Mouse (Mus musculus): ENCODE measurements around the gene Trappc2l. TPM values are rescaled to one million over a fixed set of nuclear protein-coding genes. Genes with fewer than 3 reads are reported as not detected.
A peak's percentile ranks its signal among the peaks of the same experiment; 100 is the strongest.

The Trappc2l gene
- 78.2 and 84.8 TPM in 2 replicates for polyA plus RNA-seq (2014; fragmentation: Nextera tagmentation; extraction: Ambion mirVana)

DNA sequence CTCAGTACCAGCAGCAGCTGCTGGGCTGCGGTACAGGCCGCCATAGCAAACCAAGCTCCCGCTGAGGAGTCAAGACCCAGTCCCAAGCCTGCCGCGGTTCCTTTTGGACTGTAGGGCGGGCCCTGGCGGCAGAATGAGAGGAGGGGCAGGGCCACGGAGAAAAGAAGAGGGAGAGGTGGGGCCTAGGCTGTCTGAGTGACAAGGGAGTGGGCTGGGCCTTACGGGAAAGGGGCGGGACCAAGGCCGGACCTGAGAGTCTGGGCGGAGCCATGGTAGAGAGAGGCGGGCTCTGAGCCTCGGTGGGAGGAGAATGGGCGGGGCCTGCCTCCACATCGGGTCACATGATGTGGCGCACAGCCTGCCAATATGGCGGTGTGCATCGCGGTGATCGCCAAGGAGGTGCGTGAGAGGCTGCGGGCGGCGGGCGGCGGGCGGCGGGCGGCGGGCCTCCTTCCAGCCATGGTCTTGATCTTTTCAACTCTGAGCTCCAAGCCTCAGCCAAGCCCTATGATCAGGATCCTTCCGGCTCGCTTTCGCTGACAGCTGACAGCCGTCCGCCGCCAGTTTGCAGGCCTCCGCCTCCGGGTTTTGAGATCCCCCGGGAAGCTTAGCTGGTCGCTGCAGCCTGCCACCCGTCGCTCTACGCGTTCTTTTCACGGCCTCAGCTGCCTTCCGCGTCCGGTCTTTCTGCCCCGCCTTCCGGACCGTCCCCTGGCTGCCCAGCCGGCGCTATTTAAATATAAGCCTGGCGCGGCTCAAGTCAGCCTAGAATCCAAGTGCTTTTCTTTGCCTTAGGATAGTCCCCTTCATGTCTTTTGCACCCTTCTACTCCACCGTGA, at the start of gene Trappc2l, which contains the start of gene Galns:
Gene Trappc2l, plus strand, starts transcription at position 346 of the 839 bp plus-strand sequence.
Gene Galns, minus strand, starts transcription at position 169 of the 839 bp plus-strand sequence.
- Histone ChIP-seq H3K9me3 (ENCODE audit: control insufficient read depth, low read length) (no peaks in the 10 kb centered on the region), H3K9ac (ENCODE audit: low read length) (peak within 1 kb of the TSS; percentile 84), H3K4me1 (ENCODE audit: control insufficient read depth in 2 of 2, insufficient read depth in 2 of 2, low read length in 2 of 2) (peaks cover 7 to 16% of the 10 kb centered on the region in 2 experiments), H3K27ac (replicated peaks in 1 of 2; ENCODE audit: control insufficient read depth in 1 of 2, insufficient read depth in 1 of 2, low read depth in 2 of 2, low read length in 2 of 2) (peak within 1 kb of the TSS; percentile 77 to 88), H3K4me3 (ENCODE audit: control insufficient read depth in 1 of 2, insufficient read depth in 1 of 2, low read depth in 1 of 2, low read length in 2 of 2) (peak within 1 kb of the TSS; percentile 81 to 83), H3K4me2 (ENCODE audit: low read length) (peak within 1 kb of the TSS; percentile 89), H3K36me3 (ENCODE audit: control insufficient read depth, insufficient read depth, low read length) (peaks cover 18% of the 10 kb centered on the region), H3K27me3 (ENCODE audit: control insufficient read depth, insufficient read depth, low read length) (no peaks in the 10 kb centered on the region)
- peak; percentile 98 for ATAC-seq (ENCODE audit: insufficient number of reproducible peaks, insufficient read depth, low FRiP score, low read depth)
- WGBS, result under 1% methylated on average over 49 of the region's 57 CpGs

DNA sequence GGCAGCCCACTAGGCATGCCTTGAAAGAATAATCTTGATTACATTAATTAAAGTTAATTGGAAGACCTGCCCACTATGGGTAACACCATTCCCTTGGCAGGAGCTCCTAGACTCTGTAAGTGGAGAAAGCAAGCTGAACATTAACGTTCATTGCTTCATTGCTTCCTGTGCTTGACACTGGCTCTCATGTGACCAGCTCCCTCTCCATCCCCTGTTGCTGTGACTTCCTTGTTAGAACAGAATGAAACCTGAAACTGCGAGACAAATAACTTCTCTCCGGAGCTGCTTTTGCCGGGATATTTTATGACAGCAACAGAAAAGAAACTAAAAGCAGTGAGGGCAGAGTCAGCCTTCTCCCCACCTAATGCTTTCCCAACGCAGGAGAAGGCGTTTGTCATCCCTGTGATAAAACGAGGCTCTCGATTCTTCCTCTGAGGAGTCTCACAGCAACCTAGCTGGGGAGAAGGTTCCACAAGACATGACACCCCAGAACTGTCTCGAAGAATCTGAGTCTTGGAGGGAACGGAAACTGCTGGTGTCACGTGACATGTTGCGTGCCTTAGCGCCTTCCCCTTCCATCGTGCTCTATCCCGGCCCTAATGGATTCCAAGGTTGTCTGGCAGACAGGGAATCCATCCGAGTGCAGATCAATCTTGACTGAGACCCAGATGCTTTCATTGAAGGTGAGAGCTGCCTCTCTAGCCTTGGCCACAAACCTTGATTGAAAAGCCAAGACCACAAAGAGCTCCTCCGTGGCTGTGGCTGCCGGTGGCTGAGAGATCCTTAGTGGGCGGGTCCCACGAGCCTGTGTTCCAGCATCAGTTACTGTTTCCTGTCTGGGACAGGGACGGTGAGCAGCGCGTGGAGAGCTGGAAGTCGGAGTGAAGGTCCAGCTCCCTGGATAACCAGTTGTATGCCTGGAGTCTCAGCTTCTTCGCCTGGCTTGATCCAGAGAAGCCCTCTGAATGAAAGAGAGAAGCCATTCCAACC, 46.8 kb upstream of the Trappc2l start:
- Histone ChIP-seq H3K9ac (ENCODE audit: low read length) (no peak overlapping the region), H3K4me1 (ENCODE audit: control insufficient read depth in 2 of 2, insufficient read depth in 2 of 2, low read length in 2 of 2) (peaks cover 14 to 22% of the 10 kb centered on the region in 2 experiments), H3K9me3 (ENCODE audit: control insufficient read depth, low read length) (no peaks in the 10 kb centered on the region), H3K36me3 (ENCODE audit: control insufficient read depth, insufficient read depth, low read length) (peaks cover 4% of the 10 kb centered on the region), H3K27me3 (ENCODE audit: control insufficient read depth, insufficient read depth, low read length) (no peaks in the 10 kb centered on the region), H3K4me3 (ENCODE audit: control insufficient read depth in 1 of 2, insufficient read depth in 1 of 2, low read depth in 1 of 2, low read length in 2 of 2) (no peak overlapping the region), H3K27ac (replicated peaks in 1 of 2; ENCODE audit: control insufficient read depth in 1 of 2, insufficient read depth in 1 of 2, low read depth in 2 of 2, low read length in 2 of 2) (no peak overlapping the region), H3K4me2 (ENCODE audit: low read length) (no peak overlapping the region)
- 79% methylated on average over 25 of the region's 25 CpGs for WGBS
- ATAC-seq (ENCODE audit: insufficient number of reproducible peaks, insufficient read depth, low FRiP score, low read depth), result no peak

DNA sequence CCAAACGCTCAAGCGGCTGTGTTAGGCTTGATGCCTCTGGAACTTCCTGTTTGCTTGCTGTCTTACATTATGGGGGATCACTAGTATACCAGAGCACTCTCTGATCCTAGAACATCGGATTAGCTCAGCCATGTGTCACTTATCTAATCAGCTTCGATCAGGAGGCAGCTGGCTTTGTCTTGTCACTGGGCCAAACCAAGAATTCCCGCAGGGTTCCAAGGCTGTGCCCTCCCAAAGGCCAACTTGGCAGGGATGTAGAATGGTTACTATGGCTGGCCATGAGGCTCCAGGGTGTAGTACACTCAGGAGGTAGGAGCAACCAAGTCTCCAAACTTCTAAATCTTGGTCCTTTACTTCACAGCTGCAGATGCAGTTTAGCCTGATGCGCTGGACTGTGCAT, 44.7 kb upstream of the Trappc2l start:
- no peak for ATAC-seq (ENCODE audit: insufficient number of reproducible peaks, insufficient read depth, low FRiP score, low read depth)
- peak overlapping the region; percentile 92 for H3K4me2 ChIP-seq (ENCODE audit: low read length)
- H3K4me3 ChIP-seq (ENCODE audit: control insufficient read depth in 1 of 2, insufficient read depth in 1 of 2, low read depth in 1 of 2, low read length in 2 of 2), result peak overlapping the region; percentile 71 to 88
- peak overlapping the region; percentile 93 for H3K9ac ChIP-seq (ENCODE audit: low read length)
- 26% methylated on average over 6 of the region's 6 CpGs for WGBS
- H3K36me3 ChIP-seq (ENCODE audit: control insufficient read depth, insufficient read depth, low read length), result peaks cover 26% of the 10 kb centered on the region
- H3K9me3 ChIP-seq (ENCODE audit: control insufficient read depth, low read length), result no peaks in the 10 kb centered on the region
- H3K27me3 ChIP-seq (ENCODE audit: control insufficient read depth, insufficient read depth, low read length), result no peaks in the 10 kb centered on the region
- peaks cover 14 to 24% of the 10 kb centered on the region in 2 experiments for H3K4me1 ChIP-seq (ENCODE audit: control insufficient read depth in 2 of 2, insufficient read depth in 2 of 2, low read length in 2 of 2)
- H3K27ac ChIP-seq (replicated peaks in 1 of 2; ENCODE audit: control insufficient read depth in 1 of 2, insufficient read depth in 1 of 2, low read depth in 2 of 2, low read length in 2 of 2), result peak overlapping the region; percentile 90 to 94

DNA sequence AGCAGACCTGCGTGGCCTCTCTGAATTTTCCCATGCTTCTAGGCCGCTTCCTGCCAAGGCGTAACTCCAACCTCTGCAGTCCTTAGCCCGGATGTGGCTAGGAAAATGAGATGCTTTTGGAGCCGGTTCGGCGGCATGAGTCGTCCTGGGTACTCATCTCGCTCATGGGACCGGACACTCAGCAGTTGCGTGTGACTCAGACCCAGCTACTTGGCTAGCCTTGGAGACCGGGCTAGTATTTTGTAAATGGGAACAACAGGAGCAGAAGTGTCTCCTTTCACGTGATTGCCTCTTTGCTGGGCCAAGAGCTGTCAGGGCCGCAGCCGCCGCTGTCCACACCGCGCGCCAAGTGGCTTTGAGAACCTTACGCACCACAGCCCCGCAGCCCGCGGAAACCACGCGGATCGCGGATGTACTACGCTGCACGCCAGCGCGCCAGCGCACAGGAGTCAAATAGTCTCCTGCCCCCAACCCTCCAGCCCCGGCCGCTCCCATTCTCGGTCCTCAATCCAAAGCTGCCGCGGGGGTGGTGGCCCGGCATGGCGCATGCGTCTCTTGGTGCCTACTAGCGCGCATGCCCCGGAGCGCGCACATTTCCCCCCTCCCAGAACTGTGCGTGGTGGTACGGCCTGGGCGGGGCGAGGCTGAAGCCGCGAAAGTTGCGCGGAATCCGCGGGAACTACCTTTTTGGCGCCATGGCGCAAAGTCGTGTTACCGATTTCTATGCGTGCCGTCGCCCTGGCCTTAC, 43.9 kb upstream of the Trappc2l start, which contains the start of gene Cdt1:
Gene Cdt1, plus strand, starts transcription at position 655 of the 748 bp plus-strand sequence.
- H3K27me3 ChIP-seq (ENCODE audit: control insufficient read depth, insufficient read depth, low read length), result no peaks in the 10 kb centered on the region
- H3K4me1 ChIP-seq (ENCODE audit: control insufficient read depth in 2 of 2, insufficient read depth in 2 of 2, low read length in 2 of 2), result peaks cover 14 to 24% of the 10 kb centered on the region in 2 experiments
- peak; percentile 92 for ATAC-seq (ENCODE audit: insufficient number of reproducible peaks, insufficient read depth, low FRiP score, low read depth)
- H3K9me3 ChIP-seq (ENCODE audit: control insufficient read depth, low read length), result no peaks in the 10 kb centered on the region
- peak within 1 kb of the TSS; percentile 71 to 88 for H3K4me3 ChIP-seq (ENCODE audit: control insufficient read depth in 1 of 2, insufficient read depth in 1 of 2, low read depth in 1 of 2, low read length in 2 of 2)
- H3K4me2 ChIP-seq (ENCODE audit: low read length), result peak within 1 kb of the TSS; percentile 92
- WGBS, result under 1% methylated on average over 62 of the region's 62 CpGs
- peaks cover 33% of the 10 kb centered on the region for H3K36me3 ChIP-seq (ENCODE audit: control insufficient read depth, insufficient read depth, low read length)
- peak within 1 kb of the TSS; percentile 93 for H3K9ac ChIP-seq (ENCODE audit: low read length)
- peak within 1 kb of the TSS; percentile 90 to 94 for H3K27ac ChIP-seq (replicated peaks in 1 of 2; ENCODE audit: control insufficient read depth in 1 of 2, insufficient read depth in 1 of 2, low read depth in 2 of 2, low read length in 2 of 2)

DNA sequence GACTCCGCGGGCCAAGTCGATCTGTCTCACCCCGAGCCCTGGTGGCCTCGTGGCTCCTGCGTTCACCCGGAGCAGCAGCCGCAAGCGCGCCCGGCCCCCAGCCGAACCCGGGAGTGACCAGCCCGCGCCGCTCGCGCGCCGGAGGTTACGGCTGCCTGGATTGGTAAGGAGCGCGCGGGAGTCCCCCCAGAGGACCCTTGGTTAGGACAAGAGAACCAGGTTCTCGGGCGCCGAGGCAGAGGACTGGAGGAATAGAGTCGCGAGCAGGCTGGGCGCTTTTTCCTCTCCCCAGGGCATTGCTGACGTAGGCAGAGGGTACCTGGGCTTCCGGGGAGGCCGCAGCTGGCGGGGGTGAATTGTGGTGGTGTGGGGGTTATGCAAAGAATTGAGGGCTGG, 43.3 kb upstream of the Trappc2l start:
- peak overlapping the region; percentile 76 to 94 for H3K27ac ChIP-seq (replicated peaks in 1 of 2; ENCODE audit: control insufficient read depth in 1 of 2, insufficient read depth in 1 of 2, low read depth in 2 of 2, low read length in 2 of 2)
- H3K4me2 ChIP-seq (ENCODE audit: low read length), result peak overlapping the region; percentile 92
- no peaks in the 10 kb centered on the region for H3K27me3 ChIP-seq (ENCODE audit: control insufficient read depth, insufficient read depth, low read length)
- H3K36me3 ChIP-seq (ENCODE audit: control insufficient read depth, insufficient read depth, low read length), result peaks cover 39% of the 10 kb centered on the region
- H3K9ac ChIP-seq (ENCODE audit: low read length), result peak overlapping the region; percentile 93
- peak; percentile 35 for ATAC-seq (ENCODE audit: insufficient number of reproducible peaks, insufficient read depth, low FRiP score, low read depth)
- H3K4me3 ChIP-seq (ENCODE audit: control insufficient read depth in 1 of 2, insufficient read depth in 1 of 2, low read depth in 1 of 2, low read length in 2 of 2), result peak overlapping the region; percentile 71 to 88
- WGBS, result 0% methylated on average over 34 of the region's 34 CpGs
- peaks cover 14 to 24% of the 10 kb centered on the region in 2 experiments for H3K4me1 ChIP-seq (ENCODE audit: control insufficient read depth in 2 of 2, insufficient read depth in 2 of 2, low read length in 2 of 2)
- H3K9me3 ChIP-seq (ENCODE audit: control insufficient read depth, low read length), result no peaks in the 10 kb centered on the region

DNA sequence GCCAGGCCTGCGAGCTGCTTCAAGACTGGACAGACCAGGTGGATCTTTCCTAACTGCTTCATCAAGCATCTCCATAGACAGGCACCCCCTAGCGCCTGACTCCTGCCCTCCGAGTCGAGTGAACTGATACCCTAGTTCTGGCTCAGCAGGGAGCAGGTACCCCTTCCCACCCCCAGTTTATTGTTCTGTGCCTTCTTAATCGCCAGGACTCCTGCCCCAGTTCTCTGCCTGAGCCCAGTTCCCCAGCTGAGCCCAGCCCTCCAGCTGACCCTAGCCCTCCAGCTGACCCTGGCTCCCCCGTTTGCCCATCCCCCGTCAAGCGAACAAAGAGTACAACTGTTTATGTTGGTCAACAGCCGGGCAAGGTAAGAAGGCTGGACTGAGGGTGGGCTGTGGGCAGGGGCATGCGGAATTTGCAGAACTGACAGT, 42.5 kb upstream of the Trappc2l start:
- H3K36me3 ChIP-seq (ENCODE audit: control insufficient read depth, insufficient read depth, low read length), result peaks cover 46% of the 10 kb centered on the region
- WGBS, result 26% methylated on average over 10 of the region's 10 CpGs

More for the DNA sequence above, 42.5 kb upstream of the Trappc2l start:
- no peak for ATAC-seq (ENCODE audit: insufficient number of reproducible peaks, insufficient read depth, low FRiP score, low read depth)
- peaks cover 14 to 24% of the 10 kb centered on the region in 2 experiments for H3K4me1 ChIP-seq (ENCODE audit: control insufficient read depth in 2 of 2, insufficient read depth in 2 of 2, low read length in 2 of 2)
- H3K9ac ChIP-seq (ENCODE audit: low read length), result peak overlapping the region; percentile 93
- peak overlapping the region; percentile 92 for H3K4me2 ChIP-seq (ENCODE audit: low read length)
- no peaks in the 10 kb centered on the region for H3K27me3 ChIP-seq (ENCODE audit: control insufficient read depth, insufficient read depth, low read length)
- H3K27ac ChIP-seq (replicated peaks in 1 of 2; ENCODE audit: control insufficient read depth in 1 of 2, insufficient read depth in 1 of 2, low read depth in 2 of 2, low read length in 2 of 2), result no peak overlapping the region
- H3K9me3 ChIP-seq (ENCODE audit: control insufficient read depth, low read length), result no peaks in the 10 kb centered on the region
- peak overlapping the region; percentile 40 to 88 for H3K4me3 ChIP-seq (ENCODE audit: control insufficient read depth in 1 of 2, insufficient read depth in 1 of 2, low read depth in 1 of 2, low read length in 2 of 2)
